Mouse (Mus musculus) adrenal gland, adult 18-20 months (tissue): ENCODE data around the gene 1600014C10Rik. TPM values are rescaled to one million over a fixed set of nuclear protein-coding genes. Genes with fewer than 3 reads are reported as not detected.
A peak's percentile ranks its signal among the peaks of the same experiment; 100 is the strongest.

ENCODE experiments used
- DNase-seq, 2 experiments: peaks; one replicate each; pipeline ENCODE4 v3.0.0; 2021 to 2022; ENCODE audit warnings: low spot score in 2 of 2
- total RNA-seq, 2 experiments: library from RNA; stranded (reverse); gene quantifications; 1 replicate in 1 of 2; 2 replicates in 1 of 2; pipeline ENCODE4 v1.2.3; 2021

The 1600014C10Rik gene
- total RNA-seq, 2 experiments from 2014 or later, result 45.4 to 47.7 TPM

GRCm38 (mm10) chr7:38212651-38213062, 29.6 kb downstream of the 1600014C10Rik start:
- DNase-seq, result no peak

- no peak for DNase-seq
Observed at GRCm38 (mm10) chr7:38214473-38215214, 31.6 kb downstream of the 1600014C10Rik start.

- DNase-seq, result no peak
Observed at GRCm38 (mm10) chr7:38215281-38215680, 32.3 kb downstream of the 1600014C10Rik start.

- DNase-seq, result no peak
Observed at GRCm38 (mm10) chr7:38215697-38216096, 32.7 kb downstream of the 1600014C10Rik start.

GRCm38 (mm10) chr7:38217417-38218171, 34.6 kb downstream of the 1600014C10Rik start:
- peak; percentile 26 to 67 for DNase-seq

- no peak for DNase-seq
Observed at GRCm38 (mm10) chr7:38218631-38219367, 35.8 kb downstream of the 1600014C10Rik start.

GRCm38 (mm10) chr7:38219526-38219925, 36.5 kb downstream of the 1600014C10Rik start:
- no peak for DNase-seq

- no peak for DNase-seq
Observed at GRCm38 (mm10) chr7:38220866-38221265, 37.8 kb downstream of the 1600014C10Rik start.

- peak in 1 of 2 experiments; percentile 10 for DNase-seq
Observed at GRCm38 (mm10) chr7:38224577-38225369, 41.8 kb downstream of the 1600014C10Rik start.

GRCm38 (mm10) chr7:38226226-38226625, 43.2 kb downstream of the 1600014C10Rik start:
- no peak for DNase-seq

GRCm38 (mm10) chr7:38227181-38227899, 44.3 kb downstream of the 1600014C10Rik start:
- DNase-seq, result peak; percentile 36 to 67

GRCm38 (mm10) chr7:38227900-38228298, 44.9 kb downstream of the 1600014C10Rik start, which contains the start of gene Plekhf1:
Gene Plekhf1, minus strand, starts transcription at chr7:38228016.
- peak; percentile 88 to 92 for DNase-seq

- DNase-seq, result no peak
Observed at GRCm38 (mm10) chr7:38228329-38228728, 45.3 kb downstream of the 1600014C10Rik start.

- DNase-seq, result no peak
Observed at GRCm38 (mm10) chr7:38230285-38230684, 47.3 kb downstream of the 1600014C10Rik start.

- DNase-seq, result no peak
Observed at GRCm38 (mm10) chr7:38236400-38237105, 53.5 kb downstream of the 1600014C10Rik start.

GRCm38 (mm10) chr7:38237140-38237539, 54.1 kb downstream of the 1600014C10Rik start:
- DNase-seq, result no peak

- DNase-seq, result no peak
Observed at GRCm38 (mm10) chr7:38242417-38242816, 59.4 kb downstream of the 1600014C10Rik start.
